Mouse (Mus musculus) inflammation-experienced regulatory T-cells, adult 6 months (primary cell): Measurements from ENCODE around the gene Drp2. TPM values are rescaled to one million over a fixed set of nuclear protein-coding genes. Genes with fewer than 3 reads are reported as not detected.

Source experiments
- polyA plus RNA-seq, 3 experiments: library from polyadenylated mRNA; unstranded; fragments of 100-300 nt; shearing (Covaris generic); gene quantifications; one replicate each; pipeline ENCODE4 v1.2.1; 2017

Gene Drp2
- polyA plus RNA-seq, 3 experiments from 2014 or later = 0.16 TPM; not detected in 2

Other genes with a start within 250 kb of the Drp2 start
- 1 to 10 TPM in 1 of 3 experiments, under 1 TPM in 1, not detected in 1; 0.83 to 1.3 TPM for gene Xkrx, start 242.5 kb upstream of the Drp2 start, polyA plus RNA-seq
- gene Arl13a, start 217.1 kb upstream of the Drp2 start, polyA plus RNA-seq = under 1 TPM in 1 of 3 experiments, not detected in 2; 0.19 TPM
- under 1 TPM in 2 of 3 experiments, not detected in 1; 0.67 to 0.82 TPM for gene Nox1, start 182.6 kb upstream of the Drp2 start, polyA plus RNA-seq
- gene Trmt2b, start 127.6 kb upstream of the Drp2 start, polyA plus RNA-seq = 10 to 100 TPM; 19.9 to 24.3 (median 22.8) TPM
- gene Tmem35a, start 109.3 kb upstream of the Drp2 start, polyA plus RNA-seq = not detected
- 10 to 100 TPM in 1 of 3 experiments, 1 to 10 TPM in 2; 1.8 to 14.2 (median 2.6) TPM for gene Cenpi, start 96.5 kb upstream of the Drp2 start, polyA plus RNA-seq
- gene Taf7l, start 71.9 kb downstream of the Drp2 start, polyA plus RNA-seq = not detected
- 10 to 100 TPM; 26.3 to 31.8 (median 30.4) TPM for gene Timm8a1, start 137.3 kb downstream of the Drp2 start, polyA plus RNA-seq
- 1 to 10 TPM in 2 of 3 experiments, under 1 TPM in 1; 0.54 to 1.2 (median 1.1) TPM for gene Btk, start 179.0 kb downstream of the Drp2 start, polyA plus RNA-seq
- 100 to 1,000 TPM; 370 to 723 (median 685) TPM for gene Rpl36a, start 181.1 kb downstream of the Drp2 start, polyA plus RNA-seq
- gene Gla, start 196.6 kb downstream of the Drp2 start, polyA plus RNA-seq = 1 to 10 TPM; 3.1 to 5.2 (median 3.5) TPM
- 100 to 1,000 TPM in 1 of 3 experiments, 10 to 100 TPM in 2; 96.0 to 102 (median 98.8) TPM for gene Hnrnph2, start 196.6 kb downstream of the Drp2 start, polyA plus RNA-seq